Mouse (Mus musculus) brain, embryonic 14.5 days (tissue): ENCODE measurements around the gene Depp1. TPM values are rescaled to one million over a fixed set of nuclear protein-coding genes. Genes with fewer than 3 reads are reported as not detected.

Source experiments
- DNase-seq: peaks from one replicate; pipeline ENCODE4 v3.0.0-alpha.2; 2011; ENCODE audit warnings: low read depth
- CTCF ChIP-seq: fragments of 200-500 bp; IDR thresholded peaks from 2 replicates; pipeline ENCODE4 v1.5.1; 2012; ENCODE audit warnings: inconsistent platforms, mild to moderate bottlenecking, moderate library complexity, borderline replicate concordance; ENCODE audit not compliant: insufficient read depth, insufficient read length; ENCODE audit errors: extremely low read depth
- POLR2A ChIP-seq: fragments of 200-500 bp; IDR thresholded peaks from 2 replicates; pipeline ENCODE4 v1.6.1; 2012; ENCODE audit warnings: mild to moderate bottlenecking, inconsistent platforms, borderline replicate concordance; ENCODE audit not compliant: poor library complexity, insufficient read depth, insufficient read length, severe bottlenecking; ENCODE audit errors: extremely low read depth
- polyA plus RNA-seq: library from polyadenylated mRNA; depleted of rRNA; stranded (reverse); fragments of >200 nt; gene quantifications from 2 replicates; pipeline ENCODE4 v1.2.3, GENCODE M21; 2012

Depp1 gene
- polyA plus RNA-seq, 1 experiment: 3.4 TPM

GRCm38 (mm10) chr6:116653191-116653590 lies 2.8 kb downstream of the Depp1 start:
- no peak for DNase-seq
- TF ChIP-seq CTCF: no peak
- TF ChIP-seq POLR2A: no peak

- peak; percentile 78 for DNase-seq
- TF ChIP-seq CTCF (peak; percentile 76; the same call in 1 of the 2 replicates), POLR2A (no peak)
Observed at GRCm38 (mm10) chr6:116653684-116654454, 3.5 kb downstream of the Depp1 start.

- TF ChIP-seq CTCF (no peak), POLR2A (no peak)
Observed at GRCm38 (mm10) chr6:116663364-116663763, 13.0 kb downstream of the Depp1 start.

GRCm38 (mm10) chr6:116664031-116664430 lies 13.6 kb downstream of the Depp1 start:
- no peak for DNase-seq
- TF ChIP-seq POLR2A: no peak
- no peak for TF ChIP-seq CTCF

More at GRCm38 (mm10) chr6:116663364-116663763, 13.0 kb downstream of the Depp1 start:
- no peak for DNase-seq

GRCm38 (mm10) chr6:116664830-116665229 lies 14.4 kb downstream of the Depp1 start:
- no peak for DNase-seq
- TF ChIP-seq POLR2A: no peak
- TF ChIP-seq CTCF: no peak

GRCm38 (mm10) chr6:116666085-116666750 lies 15.8 kb downstream of the Depp1 start:
- no peak for TF ChIP-seq POLR2A
- no peak for TF ChIP-seq CTCF
- DNase-seq: no peak

GRCm38 (mm10) chr6:116666892-116667291 lies 16.5 kb downstream of the Depp1 start:
- peak; percentile 61 for DNase-seq
- TF ChIP-seq CTCF: no peak
- no peak for TF ChIP-seq POLR2A

GRCm38 (mm10) chr6:116667382-116667781 lies 17.0 kb downstream of the Depp1 start:
- no peak for DNase-seq

GRCm38 (mm10) chr6:116668682-116669470 lies 18.5 kb downstream of the Depp1 start:
- TF ChIP-seq CTCF (no peak), POLR2A (no peak)
- DNase-seq: peak; percentile 48

More at GRCm38 (mm10) chr6:116667382-116667781, 17.0 kb downstream of the Depp1 start:
- TF ChIP-seq CTCF: no peak
- no peak for TF ChIP-seq POLR2A

GRCm38 (mm10) chr6:116670144-116670543 lies 19.7 kb downstream of the Depp1 start:
- DNase-seq: peak; percentile 86

GRCm38 (mm10) chr6:116671031-116671430 lies 20.6 kb downstream of the Depp1 start:
- peak; percentile 69 for DNase-seq

More at GRCm38 (mm10) chr6:116670144-116670543, 19.7 kb downstream of the Depp1 start:
- TF ChIP-seq CTCF (peak; percentile 25; the same call in 1 of the 2 replicates), POLR2A (no peak)

GRCm38 (mm10) chr6:116671768-116672167 lies 21.4 kb downstream of the Depp1 start:
- TF ChIP-seq CTCF (no peak), POLR2A (no peak)
- DNase-seq: no peak

More at GRCm38 (mm10) chr6:116671031-116671430, 20.6 kb downstream of the Depp1 start:
- no peak for TF ChIP-seq CTCF
- no peak for TF ChIP-seq POLR2A
